Mouse (Mus musculus) lung, postnatal 0 days (tissue): ENCODE data around the gene Clec2i.

Experiments
- CTCF ChIP-seq: IDR thresholded peaks from 2 replicates; pipeline ENCODE4 v1.5.1; 2016; ENCODE audit warnings: antibody characterized with exemption, mild to moderate bottlenecking
- EP300 ChIP-seq: IDR thresholded peaks from 2 replicates; pipeline ENCODE4 v1.6.1; 2016; ENCODE audit warnings: antibody characterized with exemption, mild to moderate bottlenecking, control low read depth

GRCm38 (mm10) chr6:128941646-128942421 lies 54.4 kb downstream of the Clec2i start:
- TF ChIP-seq CTCF: no peak
- no peak for TF ChIP-seq EP300
